Mouse (Mus musculus) heart, embryonic 11.5 days (tissue): ENCODE results near the gene Lim2. TPM values are rescaled to one million over a fixed set of nuclear protein-coding genes. Genes with fewer than 3 reads are reported as not detected.

Experiments used
- microRNA-seq: library from miRNA; unstranded; fragments of <30 nt; microRNA quantifications from one replicate; pipeline ENCODE4, GENCODE M21; 2016; ENCODE audit warnings: borderline number of aligned reads
- polyA plus RNA-seq: library from polyadenylated mRNA; unstranded; fragments of >200 nt; fragmentation: Nextera tagmentation; extraction: Ambion mirVana; gene quantifications from 2 replicates; pipeline ENCODE4 v1.2.1, GENCODE M21; 2014

The Lim2 gene
- polyA plus RNA-seq, 1 experiment from 2014 or later = not detected

Small RNAs within 50 kb of the gene (microRNA-seq; reads per million reads assigned to microRNA genes)
- 2.1 reads per million, percentile 26 among the genes with 10 or more reads in this experiment for gene Mir7051

Other genes with a start within 250 kb of the Lim2 start
- 11.6 and 12.1 TPM in 2 replicates for gene Zfp715, start 114.4 kb upstream of the Lim2 start, polyA plus RNA-seq
- 0.54 TPM in 1 of 2 replicates, not detected in the other for gene Siglecf, start 76.3 kb upstream of the Lim2 start, polyA plus RNA-seq
- gene Siglecg, start 19.5 kb upstream of the Lim2 start, polyA plus RNA-seq = 0.24 TPM in 1 of 2 replicates, not detected in the other
- 0.82 TPM in 1 of 2 replicates, not detected in the other for gene Nkg7, start 9.4 kb downstream of the Lim2 start, polyA plus RNA-seq
- gene Cldnd2, start 13.1 kb downstream of the Lim2 start, polyA plus RNA-seq = not detected in 2 replicates
- gene Etfb, start 16.4 kb downstream of the Lim2 start, polyA plus RNA-seq = 538 and 556 TPM in 2 replicates
- gene Gm45233, start 16.5 kb downstream of the Lim2 start, polyA plus RNA-seq = not detected in 2 replicates
- 0.99 and 1.9 TPM in 2 replicates for gene Vsig10l, start 35.5 kb downstream of the Lim2 start, polyA plus RNA-seq
- 0.10 and 0.11 TPM in 2 replicates for gene Iglon5, start 62.4 kb downstream of the Lim2 start, polyA plus RNA-seq
- not detected in 2 replicates for gene 4931406B18Rik, start 78.3 kb downstream of the Lim2 start, polyA plus RNA-seq
- 0.44 and 0.79 TPM in 2 replicates for gene Cd33, start 116.8 kb downstream of the Lim2 start, polyA plus RNA-seq
- gene Zfp658, start 134.6 kb downstream of the Lim2 start, polyA plus RNA-seq = 1.2 and 1.9 TPM in 2 replicates
- 8.0 TPM in 2 replicates for gene Zfp719, start 151.9 kb downstream of the Lim2 start, polyA plus RNA-seq
- gene Zfp819, start 179.5 kb downstream of the Lim2 start, polyA plus RNA-seq = 0.21 TPM in 1 of 2 replicates, not detected in the other
- not detected in 2 replicates for gene Ceacam18, start 207.0 kb downstream of the Lim2 start, polyA plus RNA-seq
- 0.23 and 0.37 TPM in 2 replicates for gene Siglece, start 232.5 kb downstream of the Lim2 start, polyA plus RNA-seq
- 4.2 and 5.1 TPM in 2 replicates for gene Ctu1, start 244.3 kb downstream of the Lim2 start, polyA plus RNA-seq